8 mouse cellular contexts compared by ENCODE assay signal in genomic region chr12:16533331-16533828, GRCm38 (mm10).
DNase-seq lines count a peak whose midpoint lies in the region; ATAC-seq and TF ChIP-seq lines count a peak whose summit lies in the region.

No protein-coding gene starts in this region.

- no peak for TF ChIP-seq POLR2A in bone marrow macrophage, adult 2 months (IDR thresholded peaks at IDR 0.05; ENCODE audit: borderline replicate concordance, low read depth, low read length)
- TF ChIP-seq POLR2A in testis, adult 2 months (IDR thresholded peaks at IDR 0.05; ENCODE audit: control insufficient read depth, low read depth, low read length): no peak

- WGBS in heart, embryonic 15.5 days: 26% methylated on average over 4 of the region's 4 CpGs
- 32% methylated on average over 4 of the region's 4 CpGs for WGBS in liver, postnatal 0 days (ENCODE audit: insufficient replicate concordance)
- 18% methylated on average over 4 of the region's 4 CpGs for WGBS in neural tube, embryonic 15.5 days

- no peaks in the 10 kb centered on the region for H3K27me3 ChIP-seq in heart, embryonic 15.5 days
- H3K27me3 ChIP-seq in liver, postnatal 0 days (ENCODE audit: insufficient read depth, low read length): no peaks in the 10 kb centered on the region
- H3K27me3 ChIP-seq in neural tube, embryonic 15.5 days (replicated peaks): no peaks in the 10 kb centered on the region
- no peaks in the 10 kb centered on the region for H3K27me3 ChIP-seq in testis, adult 2 months (ENCODE audit: control insufficient read depth, insufficient read depth, low read length)

- peak overlapping the region; percentile 69 for H3K27ac ChIP-seq in bone marrow macrophage, adult 2 months (ENCODE audit: insufficient read depth, low read depth, low read length)
- peak overlapping the region; percentile 73 for H3K27ac ChIP-seq in heart, embryonic 15.5 days
- no peak overlapping the region for H3K27ac ChIP-seq in liver, postnatal 0 days (ENCODE audit: low read depth)
- peak overlapping the region; percentile 76 for H3K27ac ChIP-seq in neural tube, embryonic 15.5 days (replicated peaks)
- no peak overlapping the region for H3K27ac ChIP-seq in testis, adult 2 months (ENCODE audit: control insufficient read depth, insufficient read depth, low read depth, low read length)

- H3K9me3 ChIP-seq in heart, embryonic 15.5 days (replicated peaks): no peaks in the 10 kb centered on the region
- H3K9me3 ChIP-seq in liver, postnatal 0 days (ENCODE audit: low read length): no peaks in the 10 kb centered on the region
- no peaks in the 10 kb centered on the region for H3K9me3 ChIP-seq in neural tube, embryonic 15.5 days (replicated peaks)

- peak; percentile 56 for ATAC-seq in heart, embryonic 15.5 days (replicated peaks; ENCODE audit: insufficient number of reproducible peaks, insufficient read depth, low FRiP score, low read depth)
- ATAC-seq in liver, postnatal 0 days: peak; percentile 49
- peak; percentile 81 for ATAC-seq in neural tube, embryonic 15.5 days (ENCODE audit: low FRiP score)

- peaks cover 25% of the 10 kb centered on the region for H3K4me1 ChIP-seq in bone marrow macrophage, adult 2 months (ENCODE audit: control insufficient read depth, insufficient read depth, low read length)
- peaks cover 15% of the 10 kb centered on the region for H3K4me1 ChIP-seq in heart, embryonic 15.5 days (replicated peaks)
- H3K4me1 ChIP-seq in liver, postnatal 0 days (ENCODE audit: insufficient read depth): peaks cover 6% of the 10 kb centered on the region
- peaks cover 13% of the 10 kb centered on the region for H3K4me1 ChIP-seq in neural tube, embryonic 15.5 days
- no peaks in the 10 kb centered on the region for H3K4me1 ChIP-seq in testis, adult 2 months (ENCODE audit: control insufficient read depth, insufficient read depth, low read length)

- peak overlapping the region; percentile 19; the same call in 1 of the 2 replicates for H3K4me3 ChIP-seq in bone marrow macrophage, adult 2 months (ENCODE audit: insufficient read depth, low read length)
- H3K4me3 ChIP-seq in heart, embryonic 15.5 days: no peak overlapping the region
- no peak overlapping the region for H3K4me3 ChIP-seq in liver, postnatal 0 days (ENCODE audit: low read depth, low read length)
- H3K4me3 ChIP-seq in neural tube, embryonic 15.5 days (replicated peaks): no peak overlapping the region
- H3K4me3 ChIP-seq in testis, adult 2 months (ENCODE audit: control insufficient read depth, low read depth, low read length): no peak overlapping the region

- peaks cover 2% of the 10 kb centered on the region; the same call in 1 of the 2 replicates for H3K36me3 ChIP-seq in heart, embryonic 15.5 days
- peaks cover 20% of the 10 kb centered on the region for H3K36me3 ChIP-seq in liver, postnatal 0 days (replicated peaks; ENCODE audit: insufficient read depth, low read length)
- H3K36me3 ChIP-seq in neural tube, embryonic 15.5 days: peaks cover 21% of the 10 kb centered on the region
- no peaks in the 10 kb centered on the region for H3K36me3 ChIP-seq in testis, adult 2 months (ENCODE audit: control insufficient read depth, insufficient read depth, low read length)

- peak; percentile 85 for DNase-seq in A20 (ENCODE audit: low read depth, low spot score)
- DNase-seq in fibroblast of lung, adult 2 months (ENCODE audit: low read depth): peak; percentile 82
- peak; percentile 82 to 84 for DNase-seq in kidney, postnatal 25 days
- DNase-seq in liver, postnatal 0 days: peak; percentile 81

- peak overlapping the region; percentile 31 for H3K4me2 ChIP-seq in heart, embryonic 15.5 days
- 0 out of 2 replicates have a peak overlapping the region, but pooled peaks have one; percentile 32 for H3K4me2 ChIP-seq in liver, postnatal 0 days (ENCODE audit: low read depth, low read length)
- no peak overlapping the region for H3K4me2 ChIP-seq in neural tube, embryonic 15.5 days

- TF ChIP-seq EP300 in liver, postnatal 0 days (IDR thresholded peaks at IDR 0.05; ENCODE audit: low read depth): no peak

- TF ChIP-seq CTCF in bone marrow macrophage, adult 2 months (IDR thresholded peaks at IDR 0.05; ENCODE audit: low read depth, low read length): peak; percentile 65
- peak; percentile 73 for TF ChIP-seq CTCF in liver, postnatal 0 days (IDR thresholded peaks at IDR 0.05; ENCODE audit: low read depth)
- peak; percentile 26; the same call in 1 of the 2 replicates for TF ChIP-seq CTCF in testis, adult 2 months (IDR thresholded peaks at IDR 0.05; ENCODE audit: control insufficient read depth, insufficient read depth, insufficient replicate concordance, low read depth, low read length)

- no peak overlapping the region for H3K9ac ChIP-seq in heart, embryonic 15.5 days
- no peak overlapping the region for H3K9ac ChIP-seq in liver, postnatal 0 days (replicated peaks)
- H3K9ac ChIP-seq in neural tube, embryonic 15.5 days (replicated peaks): no peak overlapping the region

Comparison
In these comparisons a context has a peak if more than half of its experiments do, and no peak if none do; other contexts are left out.
1. H3K27ac ChIP-seq: peak in bone marrow macrophage, adult 2 months (single experiment), heart, embryonic 15.5 days (single experiment) and neural tube, embryonic 15.5 days (single experiment); none in liver, postnatal 0 days (single experiment) and testis, adult 2 months (single experiment).
2. Peak in every context shown above with its lines, with median percentiles within 50 percentile points of each other: DNase-seq, CTCF ChIP-seq and ATAC-seq.